ENCODE assay signal across 30 mouse cellular contexts in the genomic region with DNA sequence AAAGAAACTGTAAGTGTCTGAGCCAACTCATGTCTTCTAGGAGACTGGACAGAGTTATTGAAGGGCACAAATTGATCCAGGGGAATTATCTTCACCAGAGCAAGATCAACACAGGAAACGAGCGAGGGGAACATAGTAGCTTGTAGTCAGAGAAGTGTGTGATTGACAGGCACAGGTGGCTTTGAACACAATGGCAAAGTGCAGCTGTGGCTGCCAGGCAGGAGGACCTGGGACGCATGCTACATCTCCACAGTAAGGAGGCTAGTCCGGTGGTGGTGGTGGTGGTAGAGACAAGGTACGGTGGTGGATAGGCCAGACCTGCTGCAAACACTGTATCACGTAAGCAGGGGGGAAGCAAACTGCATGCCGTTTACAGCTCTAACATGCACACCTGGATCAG.
DNase-seq lines count a peak whose midpoint lies in the region; ATAC-seq and TF ChIP-seq lines count a peak whose summit lies in the region.
"Had no signal": no experiment of that assay in that cellular context is flagged by ENCODE, and none has a peak within 500 bp of the region (broad histone marks: within the 10 kb centered on the region; RNA-seq: fewer than 3 reads in every experiment).

No protein-coding gene starts in this region.

- H3K4me3 ChIP-seq in C2C12 (ENCODE audit: insufficient read depth, poor library complexity, severe bottlenecking) = no peak overlapping the region
- no peak overlapping the region for H3K4me3 ChIP-seq in limb, embryonic 14.5 days (replicated peaks; ENCODE audit: low read length)
- H3K4me3 ChIP-seq: embryonic facial prominence, embryonic 15.5 days; forebrain, embryonic 13.5 days; hindbrain, embryonic 13.5 days; limb, embryonic 12.5 days; liver, embryonic 12.5 days; midbrain, embryonic 10.5 days; neural tube, embryonic 13.5 days had no signal

- no peaks in the 10 kb centered on the region for H3K4me1 ChIP-seq in limb, embryonic 14.5 days (ENCODE audit: control insufficient read depth, insufficient read depth, low read length)
- H3K4me1 ChIP-seq: embryonic facial prominence, embryonic 15.5 days; hindbrain, embryonic 13.5 days; limb, embryonic 12.5 days; liver, embryonic 12.5 days had no signal

- WGBS in limb, embryonic 14.5 days = 78% methylated on average over 7 of the region's 7 CpGs

- no peak for TF ChIP-seq POLR2A in limb, embryonic 14.5 days (IDR thresholded peaks at IDR 0.05; ENCODE audit: borderline replicate concordance, extremely low read depth, insufficient read depth, insufficient read length)

- no peak overlapping the region for H3K9ac ChIP-seq in limb, embryonic 14.5 days (ENCODE audit: low read depth, low read length, severe bottlenecking)
- H3K9ac ChIP-seq: embryonic facial prominence, embryonic 15.5 days; forebrain, embryonic 13.5 days; hindbrain, embryonic 13.5 days; limb, embryonic 12.5 days; liver, embryonic 12.5 days; liver, postnatal 0 days; neural tube, embryonic 13.5 days had no signal

- H3ac ChIP-seq in C2C12 (ENCODE audit: control insufficient read depth, insufficient read length, low read depth) = no peak overlapping the region

- peak; percentile 86 for ATAC-seq in limb, embryonic 14.5 days (ENCODE audit: low FRiP score, low read depth)
- ATAC-seq: activated CD4-positive, CD25-positive, alpha-beta regulatory T cell, adult 4 months; forebrain, embryonic 13.5 days; intestine, postnatal 0 days; liver, embryonic 12.5 days; liver, postnatal 0 days had no signal

- H3K79me3 ChIP-seq in C2C12 (ENCODE audit: low read depth) = no peaks in the 10 kb centered on the region

- no peaks in the 10 kb centered on the region for H3K27me3 ChIP-seq in C2C12 (ENCODE audit: control insufficient read depth, insufficient read depth, insufficient read length)
- no peaks in the 10 kb centered on the region for H3K27me3 ChIP-seq in limb, embryonic 14.5 days (ENCODE audit: control insufficient read depth, insufficient read depth, low read length)
- H3K27me3 ChIP-seq: CH12.LX; embryonic facial prominence, embryonic 15.5 days; forebrain, embryonic 13.5 days; hindbrain, embryonic 13.5 days; limb, embryonic 12.5 days; liver, embryonic 12.5 days; neural tube, embryonic 13.5 days had no signal

- no peaks in the 10 kb centered on the region for H3K79me2 ChIP-seq in C2C12 (ENCODE audit: control insufficient read depth, insufficient read depth)

- DNase-seq in gastrocnemius, postnatal 10 days = peak; percentile 20
- no peak for DNase-seq in gastrocnemius, adult 8-10 months (ENCODE audit: low spot score in 2 of 2)
- peak; percentile 7 for DNase-seq in embryo, embryonic 11.5 days (ENCODE audit: low read depth, low spot score)
- DNase-seq in limb, embryonic 14.5 days (ENCODE audit: low spot score) = peak; percentile 57
- no peak for DNase-seq in frontal cortex, postnatal 14 days (ENCODE audit: low spot score in 2 of 2)
- no peak for DNase-seq in heart, adult 8-10 months (ENCODE audit: low spot score)
- DNase-seq: adrenal gland, adult 2 months; adrenal gland, postnatal 36 days; B cell, adult 2 months; cerebellum, adult 18-20 months; cerebellum, postnatal 10 days; gastrocnemius, postnatal 25 days; heart, adult 11 months; heart, postnatal 4 days; kidney, adult 9 months; kidney, postnatal 10 days; liver, postnatal 0 days; lung, postnatal 4 days had no signal

- H3K9me3 ChIP-seq in limb, embryonic 14.5 days (ENCODE audit: control insufficient read depth, low read length) = no peaks in the 10 kb centered on the region
- H3K9me3 ChIP-seq: embryonic facial prominence, embryonic 15.5 days; forebrain, embryonic 13.5 days; hindbrain, embryonic 13.5 days; limb, embryonic 12.5 days; liver, embryonic 12.5 days; midbrain, embryonic 10.5 days; neural tube, embryonic 13.5 days had no signal

- no peak overlapping the region for H3K4me2 ChIP-seq in limb, embryonic 14.5 days (replicated peaks; ENCODE audit: low read depth, low read length, severe bottlenecking)
- H3K4me2 ChIP-seq: embryonic facial prominence, embryonic 15.5 days; forebrain, embryonic 13.5 days; heart, embryonic 11.5 days; hindbrain, embryonic 13.5 days; limb, embryonic 12.5 days; liver, embryonic 12.5 days; neural tube, embryonic 13.5 days had no signal

- no peak overlapping the region for H3K27ac ChIP-seq in limb, embryonic 14.5 days (replicated peaks; ENCODE audit: low read depth, low read length)
- H3K27ac ChIP-seq: embryonic facial prominence, embryonic 15.5 days; forebrain, embryonic 13.5 days; hindbrain, embryonic 13.5 days; limb, embryonic 12.5 days; liver, embryonic 12.5 days; midbrain, embryonic 10.5 days; neural tube, embryonic 13.5 days had no signal

- no peaks in the 10 kb centered on the region for H3K36me3 ChIP-seq in C2C12 (ENCODE audit: control insufficient read depth, insufficient read depth)
- no peaks in the 10 kb centered on the region for H3K36me3 ChIP-seq in limb, embryonic 14.5 days (ENCODE audit: control insufficient read depth, insufficient read depth, low read length)
- H3K36me3 ChIP-seq: embryonic facial prominence, embryonic 15.5 days; hindbrain, embryonic 13.5 days; limb, embryonic 12.5 days; liver, embryonic 12.5 days; midbrain, embryonic 10.5 days; neural tube, embryonic 13.5 days had no signal

- no peak for TF ChIP-seq CTCF in C2C12 (IDR thresholded peaks at IDR 0.05; ENCODE audit: control insufficient read depth, insufficient read depth, insufficient read length)

TF ChIP-seq in C2C12, 6 proteins besides CTCF, POLR2A, EP300 and RAD21:
- TF ChIP-seq MYOD1 (IDR thresholded peaks at IDR 0.05; ENCODE audit: control insufficient read depth, insufficient read length, low read depth) = peak; percentile 100
- no peak for TF ChIP-seq MYOG (IDR thresholded peaks at IDR 0.05; ENCODE audit: control insufficient read depth, extremely low read depth, insufficient read length)

Comparison
In these comparisons a context has a peak if more than half of its experiments do, and no peak if none do; other contexts are left out.
1. DNase-seq: peak in gastrocnemius, postnatal 10 days (single experiment), embryo, embryonic 11.5 days (single experiment) and limb, embryonic 14.5 days (single experiment); none in gastrocnemius, adult 8-10 months (0 of 2), frontal cortex, postnatal 14 days (0 of 2) and heart, adult 8-10 months (single experiment).